Mouse (Mus musculus) MEL (cell line): ENCODE results near the gene Rinl. TPM values are rescaled to one million over a fixed set of nuclear protein-coding genes. Genes with fewer than 3 reads are reported as not detected.

Experiments used
- DNase-seq: peaks from one replicate; pipeline ENCODE4 v3.0.0; 2011; ENCODE audit warnings: low read depth, low spot score
- H3K27ac ChIP-seq: 2 replicates; pipeline ENCODE4 v1.5.1; 2012; ENCODE audit warnings: low read depth, mild to moderate bottlenecking, control low read depth, low read length, moderate library complexity; ENCODE audit not compliant: control insufficient read depth
- H3K27me3 ChIP-seq, 2 experiments: fragments of 150-350 bp in 1 of 2; sonication (generic) in 1 of 2; 2 replicates each; pipeline ENCODE4 v1.6.1; 2012; ENCODE audit warnings: low read length in 2 of 2, mild to moderate bottlenecking in 2 of 2, improper control_type of control experiment in 1 of 2, moderate library complexity in 1 of 2; ENCODE audit not compliant: insufficient read depth in 2 of 2, control insufficient read depth in 1 of 2
- H3K36me3 ChIP-seq, 2 experiments: 2 replicates each; pipeline ENCODE4 v1.6.1; 2012 to 2014; ENCODE audit warnings: low read length in 2 of 2, improper control_type of control experiment in 1 of 2, inconsistent platforms in 1 of 2, mild to moderate bottlenecking in 1 of 2; ENCODE audit not compliant: insufficient read depth in 2 of 2, control insufficient read depth in 1 of 2
- H3K4me1 ChIP-seq, 2 experiments: fragments of 150-350 bp in 1 of 2; sonication (generic) in 1 of 2; 2 replicates each; pipeline ENCODE4 v1.6.1; 2012; ENCODE audit warnings: low read length in 2 of 2, improper control_type of control experiment in 1 of 2, mild to moderate bottlenecking in 1 of 2; ENCODE audit not compliant: insufficient read depth in 2 of 2, control insufficient read depth in 1 of 2
- H3K4me3 ChIP-seq, 2 experiments: fragments of 150-350 bp in 1 of 2; sonication (generic) in 1 of 2; 2 replicates each; pipeline ENCODE4 v1.5.1; 2012; ENCODE audit warnings: low read depth in 2 of 2, low read length in 2 of 2, mild to moderate bottlenecking in 2 of 2, moderate library complexity in 2 of 2, control low read depth in 1 of 2, improper control_type of control experiment in 1 of 2; ENCODE audit not compliant: control insufficient read depth in 1 of 2, insufficient read depth in 1 of 2
- H3K79me2 ChIP-seq: 2 replicates; pipeline ENCODE4 v1.6.1; 2012; ENCODE audit warnings: mild to moderate bottlenecking, low read length, moderate library complexity; ENCODE audit not compliant: control insufficient read depth, poor library complexity, insufficient read depth
- H3K9ac ChIP-seq: 2 replicates; pipeline ENCODE4 v1.6.1; 2012; ENCODE audit warnings: low read depth, mild to moderate bottlenecking, control low read depth, low read length, moderate library complexity; ENCODE audit not compliant: control insufficient read depth, poor library complexity, severe bottlenecking
- H3K9me3 ChIP-seq: fragments of 150-350 bp; sonication (generic); replicated peaks from 2 replicates; pipeline ENCODE4 v1.6.1; 2012; ENCODE audit warnings: mild to moderate bottlenecking, low read length, improper control_type of control experiment, moderate library complexity; ENCODE audit not compliant: insufficient read depth
- CTCF ChIP-seq, 3 experiments: IDR thresholded peaks in 2 of 3; conservative IDR thresholded peaks in 1 of 3; 2 replicates each; pipeline ENCODE4 v1.5.1; 2011 to 2012; ENCODE audit warnings: low read length in 3 of 3, low read depth in 2 of 3, mild to moderate bottlenecking in 2 of 3, improper control_type of control experiment in 1 of 3, inconsistent platforms in 1 of 3, mixed read lengths in 1 of 3, moderate library complexity in 1 of 3; ENCODE audit not compliant: control insufficient read depth in 1 of 3, insufficient read depth in 1 of 3, poor library complexity in 1 of 3, severe bottlenecking in 1 of 3
- EP300 ChIP-seq, 2 experiments: IDR thresholded peaks; 2 replicates each; pipeline ENCODE4 v1.6.1; 2011; ENCODE audit warnings: improper control_type of control experiment in 2 of 2, low read length in 2 of 2, low read depth in 1 of 2, mild to moderate bottlenecking in 1 of 2
- ETS1 ChIP-seq: IDR thresholded peaks from 2 replicates; pipeline ENCODE4 v1.6.1; 2012; ENCODE audit warnings: low read depth, mild to moderate bottlenecking, inconsistent platforms, low read length, improper control_type of control experiment, moderate library complexity
- GATA1 ChIP-seq: IDR thresholded peaks from 2 replicates; pipeline ENCODE4 v1.6.1; 2011; ENCODE audit warnings: low read depth, low read length, improper control_type of control experiment
- HCFC1 ChIP-seq: IDR thresholded peaks from 2 replicates; pipeline ENCODE4 v1.6.1; 2012; ENCODE audit warnings: low read depth, mild to moderate bottlenecking, inconsistent platforms, low read length, improper control_type of control experiment, moderate library complexity
- JUND ChIP-seq: IDR thresholded peaks from 2 replicates; pipeline ENCODE4 v1.6.1; 2011; ENCODE audit warnings: low read depth, mild to moderate bottlenecking, improper control_type of control experiment, low read length
- KAT2A ChIP-seq: conservative IDR thresholded peaks from 2 replicates; pipeline ENCODE4 v1.6.1; 2012; ENCODE audit warnings: low read depth, low read length, improper control_type of control experiment, inconsistent platforms
- MAZ ChIP-seq: IDR thresholded peaks from 2 replicates; pipeline ENCODE4 v1.6.1; 2012; ENCODE audit warnings: low read depth, mild to moderate bottlenecking, inconsistent platforms, low read length, improper control_type of control experiment
- MEF2A ChIP-seq: IDR thresholded peaks from 2 replicates; pipeline ENCODE4 v1.6.1; 2014; ENCODE audit warnings: low read depth, mild to moderate bottlenecking, inconsistent platforms, low read length, improper control_type of control experiment; ENCODE audit not compliant: poor library complexity, insufficient replicate concordance, severe bottlenecking; ENCODE audit errors: extremely low read depth
- NRF1 ChIP-seq: IDR thresholded peaks from 2 replicates; pipeline ENCODE4 v1.6.1; 2014; ENCODE audit warnings: low read depth, mild to moderate bottlenecking, inconsistent platforms, low read length, improper control_type of control experiment, moderate library complexity; ENCODE audit not compliant: poor library complexity, insufficient read depth, severe bottlenecking
- POLR2A ChIP-seq, 2 experiments: IDR thresholded peaks; 2 replicates each; pipeline ENCODE4 v1.6.1; 2011 to 2012; ENCODE audit warnings: low read length in 2 of 2, mild to moderate bottlenecking in 2 of 2, control low read depth in 1 of 2, improper control_type of control experiment in 1 of 2, low read depth in 1 of 2, moderate library complexity in 1 of 2; ENCODE audit not compliant: control insufficient read depth in 1 of 2, insufficient read depth in 1 of 2, poor library complexity in 1 of 2
- POLR2AphosphoS2 ChIP-seq: IDR thresholded peaks from 2 replicates; pipeline ENCODE4 v1.6.1; 2011; ENCODE audit warnings: low read length, improper control_type of control experiment
- RAD21 ChIP-seq: IDR thresholded peaks from 2 replicates; pipeline ENCODE4 v1.6.1; 2011; ENCODE audit warnings: mild to moderate bottlenecking, low read depth, low read length, improper control_type of control experiment
- RCOR1 ChIP-seq: IDR thresholded peaks from 2 replicates; pipeline ENCODE4 v1.6.1; 2012; ENCODE audit warnings: low read depth, mild to moderate bottlenecking, inconsistent platforms, low read length, improper control_type of control experiment
- SIN3A ChIP-seq: IDR thresholded peaks from 2 replicates; pipeline ENCODE4 v1.6.1; 2012; ENCODE audit warnings: low read length, improper control_type of control experiment, inconsistent platforms
- TAL1 ChIP-seq: IDR thresholded peaks from 2 replicates; pipeline ENCODE4 v1.6.1; 2012; ENCODE audit warnings: mild to moderate bottlenecking, inconsistent platforms, low read length, moderate library complexity, mixed read lengths
- TBP ChIP-seq: IDR thresholded peaks from 2 replicates; pipeline ENCODE4 v1.8.0; 2011; ENCODE audit warnings: low read depth, low read length, improper control_type of control experiment
- TCF12 ChIP-seq: IDR thresholded peaks from 2 replicates; pipeline ENCODE4 v1.6.1; 2014; ENCODE audit warnings: low read depth, mild to moderate bottlenecking, inconsistent platforms, low read length, improper control_type of control experiment, moderate library complexity
- USF1 ChIP-seq: IDR thresholded peaks from 2 replicates; pipeline ENCODE4 v1.6.1; 2014; ENCODE audit warnings: low read depth, mild to moderate bottlenecking, inconsistent platforms, low read length, improper control_type of control experiment, moderate library complexity
- USF2 ChIP-seq, 2 experiments: IDR thresholded peaks; 2 replicates each; pipeline ENCODE4 v1.6.1; 2011 to 2012; ENCODE audit warnings: improper control_type of control experiment in 2 of 2, low read length in 2 of 2, borderline replicate concordance in 1 of 2, inconsistent platforms in 1 of 2, low read depth in 1 of 2, mild to moderate bottlenecking in 1 of 2; ENCODE audit not compliant: insufficient read depth in 1 of 2
- ZC3H11A ChIP-seq: IDR thresholded peaks from 2 replicates; pipeline ENCODE4 v1.6.1; 2012; ENCODE audit warnings: low read depth, mild to moderate bottlenecking, inconsistent platforms, low read length, improper control_type of control experiment
- ZKSCAN1 ChIP-seq: IDR thresholded peaks from 2 replicates; pipeline ENCODE4 v1.6.1; 2012; ENCODE audit warnings: low read depth, mild to moderate bottlenecking, inconsistent platforms, low read length, improper control_type of control experiment, moderate library complexity
- ZMIZ1 ChIP-seq: IDR thresholded peaks from 2 replicates; pipeline ENCODE4 v1.6.1; 2012; ENCODE audit warnings: low read depth, mild to moderate bottlenecking, inconsistent platforms, low read length, improper control_type of control experiment, moderate library complexity
- ZNF384 ChIP-seq: IDR thresholded peaks from 2 replicates; pipeline ENCODE4 v1.6.1; 2012; ENCODE audit warnings: low read depth, mild to moderate bottlenecking, inconsistent platforms, low read length, improper control_type of control experiment
- polyA plus RNA-seq, 2 experiments: library from polyadenylated mRNA; stranded (reverse) in 1 of 2; unstranded in 1 of 2; fragments of >175 nt in 1 of 2; fragments of >200 nt in 1 of 2; gene quantifications; 2 replicates each; pipeline versions ENCODE4 v1.2.1 to v1.2.4; 2012; ENCODE audit warnings: low replicate concordance in 2 of 2, low read depth in 1 of 2; ENCODE audit not compliant: insufficient read length in 2 of 2, insufficient read depth in 1 of 2, missing spikeins in 1 of 2
- total RNA-seq: library from RNA; depleted of rRNA; stranded (reverse); fragments of 300-350 nt; gene quantifications from 2 replicates; pipeline ENCODE4 v1.2.3, GENCODE M21; 2012

The Rinl gene
- total and polyA plus RNA-seq, 3 experiments, result 39.9 to 63.9 TPM; not detected in 1

DNA sequence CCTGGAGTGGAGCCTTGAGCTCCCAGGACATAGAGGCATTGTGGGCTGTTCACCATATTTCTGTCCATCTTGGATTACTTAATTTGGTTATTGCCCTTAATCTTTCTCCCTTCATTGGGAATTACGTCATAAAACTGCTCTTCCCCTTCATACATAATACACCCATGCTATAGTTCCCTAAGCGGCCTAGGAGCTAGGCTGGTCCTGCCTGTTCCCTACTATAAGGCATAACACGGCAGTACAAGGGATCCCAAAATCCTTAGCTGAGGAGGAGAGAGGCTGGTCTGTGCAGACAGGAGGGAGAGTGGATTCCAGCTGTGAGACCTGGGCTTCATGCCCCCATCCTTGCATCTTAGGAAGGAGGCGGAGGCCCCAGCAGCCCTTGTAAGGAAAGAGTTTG, 29.2 kb downstream of the Rinl start:
- peaks cover 42% of the 10 kb centered on the region for H3K79me2 ChIP-seq
- no peaks in the 10 kb centered on the region for H3K9me3 ChIP-seq
- no peak for DNase-seq
- peaks cover 21 to 90% of the 10 kb centered on the region in 2 experiments for H3K4me1 ChIP-seq
- no peak overlapping the region for H3K9ac ChIP-seq
- no peak overlapping the region for H3K4me3 ChIP-seq
- no peaks in the 10 kb centered on the region for H3K27me3 ChIP-seq
- H3K27ac ChIP-seq, result peak overlapping the region; percentile 22; the same call in 1 of the 2 replicates
- H3K36me3 ChIP-seq, result peaks cover 53 to 97% of the 10 kb centered on the region in 2 experiments
- TF ChIP-seq ZC3H11A, result no peak
- 0 out of 2 replicates have a peak, but pooled peaks have one; percentile 5 for TF ChIP-seq MAZ
- TF ChIP-seq POLR2A (IDR thresholded peaks at IDR 0.05; ENCODE audit: control insufficient read depth in 1 of 2, insufficient read depth in 1 of 2, low read depth in 1 of 2, low read length in 2 of 2, poor library complexity in 1 of 2), result peak in 1 of 2 experiments; percentile 10; a peak in 1 of 4 replicates
- TF ChIP-seq ZMIZ1, result 0 out of 2 replicates have a peak, but pooled peaks have one; percentile 20
- TF ChIP-seq POLR2AphosphoS2, result peak; percentile 74
- TF ChIP-seq, all 39 proteins: peak for 4

DNA sequence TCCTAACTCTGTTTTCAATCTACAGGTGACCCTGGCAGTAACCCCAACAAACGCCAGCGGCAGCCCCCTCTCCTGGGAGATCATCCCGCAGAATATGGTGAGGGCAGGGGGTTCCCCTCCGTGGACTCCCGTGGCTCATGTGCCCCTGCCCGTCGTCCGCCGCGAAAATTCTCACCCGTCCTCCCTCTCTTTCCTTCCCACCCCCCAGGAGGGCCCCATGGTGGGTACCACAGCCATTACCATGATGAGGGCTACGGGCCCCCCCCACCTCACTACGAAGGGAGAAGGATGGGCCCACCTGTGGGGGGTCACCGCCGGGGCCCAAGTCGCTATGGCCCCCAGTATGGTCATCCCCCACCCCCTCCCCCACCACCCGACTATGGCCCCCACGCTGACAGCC, 29.7 kb downstream of the Rinl start:
- Histone ChIP-seq H3K27ac (peak overlapping the region; percentile 22; the same call in 1 of the 2 replicates), H3K4me1 (peaks cover 21 to 90% of the 10 kb centered on the region in 2 experiments)

DNA sequence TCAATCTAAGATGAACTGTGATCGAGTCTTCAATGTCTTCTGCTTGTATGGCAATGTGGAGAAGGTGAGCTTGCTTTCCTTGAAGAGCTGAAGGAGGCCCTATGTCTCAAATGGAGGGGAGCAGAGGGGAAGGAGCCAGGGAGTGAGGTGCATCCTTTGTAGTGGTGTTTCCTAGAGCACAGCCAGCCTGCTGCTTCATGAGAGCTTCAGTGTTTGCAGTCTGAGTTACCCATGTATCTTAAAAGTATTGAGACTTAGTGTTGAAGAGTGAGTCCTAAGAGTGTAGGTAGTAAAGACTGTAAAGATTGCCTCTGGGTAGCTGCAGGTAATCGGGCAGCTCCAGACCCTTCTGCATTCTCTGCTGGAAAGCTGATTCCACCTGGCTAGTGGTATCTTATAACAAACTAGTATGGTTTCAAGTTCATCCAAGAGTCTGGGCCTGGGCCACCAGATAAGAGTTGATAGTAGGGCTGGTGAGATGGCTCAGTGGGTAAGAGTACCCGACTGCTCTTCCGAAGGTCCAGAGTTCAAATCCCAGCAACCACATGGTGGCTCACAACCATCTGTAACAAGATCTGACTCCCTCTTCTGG, 30.2 kb downstream of the Rinl start:
- Histone ChIP-seq H3K27me3 (no peaks in the 10 kb centered on the region), H3K27ac (peak overlapping the region; percentile 25; the same call in 1 of the 2 replicates), H3K36me3 (peaks cover 47 to 96% of the 10 kb centered on the region in 2 experiments), H3K4me3 (no peak overlapping the region), H3K9ac (no peak overlapping the region), H3K79me2 (peaks cover 32% of the 10 kb centered on the region), H3K4me1 (peaks cover 21 to 86% of the 10 kb centered on the region in 2 experiments), H3K9me3 (no peaks in the 10 kb centered on the region)
- DNase-seq, result peak; percentile 73
- TF ChIP-seq POLR2AphosphoS2 (no peak), ZNF384 (no peak), TCF12 (peak; percentile 90), TBP (peak; percentile 73), MEF2A (no peak), MAZ (no peak), ETS1 (peak; percentile 62), RCOR1 (peak; percentile 11; the same call in 1 of the 2 replicates), USF1 (no peak), TAL1 (peak; percentile 80), GATA1 (peak; percentile 74), USF2 (IDR thresholded peaks at IDR 0.05; ENCODE audit: borderline replicate concordance in 1 of 2, insufficient read depth in 1 of 2, low read depth in 1 of 2, low read length in 2 of 2) (no peak), SIN3A (no peak), HCFC1 (no peak), ZKSCAN1 (no peak), ZC3H11A (no peak), RAD21 (no peak), EP300 (IDR thresholded peaks at IDR 0.05; ENCODE audit: low read depth in 1 of 2, low read length in 2 of 2) (peak; percentile 45 to 68), JUND (no peak)

More for the DNA sequence above, 29.7 kb downstream of the Rinl start:
- Histone ChIP-seq H3K27me3 (no peaks in the 10 kb centered on the region), H3K79me2 (peaks cover 37% of the 10 kb centered on the region), H3K4me3 (no peak overlapping the region), H3K36me3 (peaks cover 52 to 97% of the 10 kb centered on the region in 2 experiments), H3K9me3 (no peaks in the 10 kb centered on the region), H3K9ac (no peak overlapping the region)
- TF ChIP-seq ZMIZ1 (no peak), JUND (no peak), HCFC1 (no peak), TAL1 (no peak), NRF1 (no peak), CTCF (IDR thresholded peaks at IDR 0.05 in 2 of 3, conservative IDR thresholded peaks at IDR 0.05 in 1 of 3; ENCODE audit: control insufficient read depth in 1 of 3, insufficient read depth in 1 of 3, low read depth in 2 of 3, low read length in 3 of 3, poor library complexity in 1 of 3, severe bottlenecking in 1 of 3) (no peak), KAT2A (no peak)
- DNase-seq, result no peak
